Mouse (Mus musculus): ENCODE results near the gene Phrf1. TPM values are rescaled to one million over a fixed set of nuclear protein-coding genes. Genes with fewer than 3 reads are reported as not detected.

Phrf1 gene
- polyA plus RNA-seq, 1 experiment from 2014 or later = 44.4 TPM

GRCm38 (mm10) chr7:141302702-141303268 is 74.2 kb downstream of the Phrf1 start:
- peaks cover 62% of the 10 kb centered on the region; the same call in 1 of the 2 replicates for H3K36me3 ChIP-seq (ENCODE audit: inconsistent target)
- WGBS (ENCODE audit: missing documents) = 57% methylated on average over 1 of the region's 1 CpGs
- no peaks in the 10 kb centered on the region for H3K79me2 ChIP-seq (ENCODE audit: inconsistent target)
- H3K27ac ChIP-seq = no peak overlapping the region
- H3K4me3 ChIP-seq (ENCODE audit: inconsistent target) = no peak overlapping the region

GRCm38 (mm10) chr7:141304537-141304936 is 76.0 kb downstream of the Phrf1 start:
- Histone ChIP-seq H3K4me3 (ENCODE audit: inconsistent target) (no peak overlapping the region), H3K27ac (no peak overlapping the region), H3K36me3 (ENCODE audit: inconsistent target) (peaks cover 62% of the 10 kb centered on the region; the same call in 1 of the 2 replicates), H3K79me2 (ENCODE audit: inconsistent target) (no peaks in the 10 kb centered on the region)
- WGBS (ENCODE audit: missing documents) = 98% methylated on average over 4 of the region's 4 CpGs

Other genes starting within 250 kb of the Phrf1 start
- gene Ifitm3, start 218.0 kb upstream of the Phrf1 start, polyA plus RNA-seq (2018) = 596 to 2,531 TPM (median 1,114 TPM) in 3 replicates
- 4.1 to 21.4 TPM (median 7.4 TPM) in 3 replicates for gene Ifitm6, start 210.9 kb upstream of the Phrf1 start, polyA plus RNA-seq (2018)
- gene Gm17387, start 199.7 kb upstream of the Phrf1 start, polyA plus RNA-seq (2018) = not detected in 3 replicates
- not detected in 3 replicates for gene B4galnt4, start 167.7 kb upstream of the Phrf1 start, polyA plus RNA-seq (2018)
- not detected in 3 replicates for gene Pkp3, start 150.6 kb upstream of the Phrf1 start, polyA plus RNA-seq (2018)
- 0.50 to 2.0 TPM (median 0.58 TPM) in 3 replicates for gene Sigirr, start 128.2 kb upstream of the Phrf1 start, polyA plus RNA-seq (2018)
- gene Ano9, start 111.0 kb upstream of the Phrf1 start, polyA plus RNA-seq (2018) = not detected in 3 replicates
- gene Ptdss2, start 106.4 kb upstream of the Phrf1 start, polyA plus RNA-seq (2018) = 12.0 to 19.0 TPM (median 15.6 TPM) in 3 replicates
- 93.2 to 290 TPM (median 289 TPM) in 3 replicates for gene Rnh1, start 55.9 kb upstream of the Phrf1 start, polyA plus RNA-seq (2018)
- gene Hras, start 34.8 kb upstream of the Phrf1 start, polyA plus RNA-seq (2018) = 31.1 to 73.7 TPM (median 35.0 TPM) in 3 replicates
- gene Lrrc56, start 34.6 kb upstream of the Phrf1 start, polyA plus RNA-seq (2018) = 1.2 to 3.9 TPM (median 2.3 TPM) in 3 replicates
- not detected in 3 replicates for gene Lmntd2, start 14.7 kb upstream of the Phrf1 start, polyA plus RNA-seq (2018)
- gene Rassf7, start 12.9 kb upstream of the Phrf1 start, polyA plus RNA-seq (2018) = 0.60 to 3.0 TPM (median 2.4 TPM) in 3 replicates
- 119 to 344 TPM (median 190 TPM) in 3 replicates for gene Irf7, start 37.7 kb downstream of the Phrf1 start, polyA plus RNA-seq (2018)
- not detected in 3 replicates for gene Cdhr5, start 48.0 kb downstream of the Phrf1 start, polyA plus RNA-seq (2018)
- gene Sct, start 50.3 kb downstream of the Phrf1 start, polyA plus RNA-seq (2018) = not detected in 3 replicates
- 0.09 TPM in 1 of 3 replicates, not detected in the others for gene Drd4, start 63.2 kb downstream of the Phrf1 start, polyA plus RNA-seq (2018)
- gene Deaf1, start 98.9 kb downstream of the Phrf1 start, polyA plus RNA-seq (2018) = 14.6 to 16.7 TPM (median 16.5 TPM) in 3 replicates
- 10.2 to 25.3 TPM (median 18.7 TPM) in 3 replicates for gene Tmem80, start 99.0 kb downstream of the Phrf1 start, polyA plus RNA-seq (2018)
- gene Eps8l2, start 110.1 kb downstream of the Phrf1 start, polyA plus RNA-seq (2018) = not detected in 3 replicates
- gene Taldo1, start 163.4 kb downstream of the Phrf1 start, polyA plus RNA-seq (2018) = 238 to 467 TPM (median 415 TPM) in 3 replicates
- 8.0 to 25.6 TPM (median 17.6 TPM) in 3 replicates for gene Gatd1, start 185.4 kb downstream of the Phrf1 start, polyA plus RNA-seq (2018)
- not detected in 3 replicates for gene Cend1, start 200.7 kb downstream of the Phrf1 start, polyA plus RNA-seq (2018)
- 12.7 to 36.5 TPM (median 27.8 TPM) in 3 replicates for gene Slc25a22, start 209.1 kb downstream of the Phrf1 start, polyA plus RNA-seq (2018)
- gene Pidd1, start 215.2 kb downstream of the Phrf1 start, polyA plus RNA-seq (2018) = 1.5 to 4.4 TPM (median 1.7 TPM) in 3 replicates
- gene Rplp2, start 218.6 kb downstream of the Phrf1 start, polyA plus RNA-seq (2018) = 766 to 855 TPM (median 779 TPM) in 3 replicates
- gene Pnpla2, start 226.4 kb downstream of the Phrf1 start, polyA plus RNA-seq (2018) = 36.1 to 135 TPM (median 74.0 TPM) in 3 replicates
- 15.7 to 22.0 TPM (median 19.0 TPM) in 3 replicates for gene Cracr2b, start 232.3 kb downstream of the Phrf1 start, polyA plus RNA-seq (2018)
- 58.4 to 83.6 TPM (median 60.3 TPM) in 3 replicates for gene Cd151, start 238.6 kb downstream of the Phrf1 start, polyA plus RNA-seq (2018)
- 8.3 to 22.8 TPM (median 12.8 TPM) in 3 replicates for gene Polr2l, start 246.3 kb downstream of the Phrf1 start, polyA plus RNA-seq (2018)
- gene Tspan4, start 246.5 kb downstream of the Phrf1 start, polyA plus RNA-seq (2018) = 48.8 to 142 TPM (median 129 TPM) in 3 replicates